In the genomic region with DNA sequence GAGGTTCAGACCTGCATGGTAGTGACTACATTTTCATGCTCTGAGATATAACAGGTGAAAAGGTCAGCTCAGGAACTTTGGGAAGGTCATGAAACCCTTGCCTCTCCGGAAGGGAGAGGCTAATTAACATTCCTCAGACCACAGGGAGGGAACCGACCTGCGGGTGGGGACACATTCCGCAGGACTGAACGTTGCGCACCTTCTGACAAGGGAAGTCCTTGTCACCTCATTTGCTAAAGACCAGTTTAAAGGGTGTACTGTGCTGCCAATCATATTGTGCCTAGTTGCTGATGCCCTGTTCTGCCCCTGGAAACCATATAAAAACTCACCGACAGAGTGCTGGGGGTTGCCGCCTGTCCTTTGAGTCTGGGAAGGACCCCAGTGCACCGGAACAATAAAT, we compare ENCODE assay signal across 19 mouse cellular contexts. TPM values are rescaled to one million over a fixed set of nuclear protein-coding genes. Genes with fewer than 3 reads are reported as not detected.
"Had no signal": no experiment of that assay in that cellular context is flagged by ENCODE, and none has a peak within 500 bp of the region (broad histone marks: within the 10 kb centered on the region; RNA-seq: fewer than 3 reads in every experiment).

No protein-coding gene starts in this region.

- H3K4me3 ChIP-seq: layer of hippocampus, adult 2 months; limb, embryonic 10.5 days; limb, embryonic 13.5 days; liver, embryonic 12.5 days; liver, embryonic 15.5 days; lung, embryonic 15.5 days had no signal

- H3K27me3 ChIP-seq: limb, embryonic 13.5 days; liver, embryonic 12.5 days; lung, embryonic 15.5 days had no signal

- H3K36me3 ChIP-seq: limb, embryonic 10.5 days; limb, embryonic 13.5 days; liver, embryonic 12.5 days; liver, embryonic 15.5 days; lung, embryonic 15.5 days had no signal

- ATAC-seq: liver, embryonic 12.5 days had no signal

- H3K27ac ChIP-seq: kidney, postnatal 0 days; layer of hippocampus, adult 2 months; limb, embryonic 10.5 days; limb, embryonic 13.5 days; liver, embryonic 12.5 days; liver, embryonic 15.5 days; lung, embryonic 15.5 days; macrophage; stomach, postnatal 0 days had no signal

- H3K4me1 ChIP-seq: liver, embryonic 12.5 days; liver, embryonic 15.5 days had no signal

- H3K9ac ChIP-seq: limb, embryonic 13.5 days; liver, embryonic 12.5 days; liver, embryonic 15.5 days; lung, embryonic 15.5 days had no signal

- DNase-seq: kidney, adult 2 months; kidney, postnatal 25 days; layer of hippocampus, adult 9-11 months; liver; lung, adult 18-20 months; lung, postnatal 14 days; midbrain, embryonic 14.5 days; thymus, adult 2 months; thymus, postnatal 25 days had no signal

- H3K4me2 ChIP-seq: limb, embryonic 13.5 days; liver, embryonic 12.5 days; liver, embryonic 15.5 days; lung, embryonic 15.5 days had no signal

- H3K9me3 ChIP-seq: limb, embryonic 10.5 days; limb, embryonic 13.5 days; liver, embryonic 12.5 days; liver, embryonic 15.5 days; lung, embryonic 15.5 days had no signal

RNA-seq across cellular contexts. Expression of gene Nmnat2, which starts 54.5 kb away (rescaled TPM):
- total RNA-seq: megakaryocyte, adult 5-6 weeks had no signal
- polyA plus RNA-seq: liver, embryonic 12.5 days; macrophage had no signal
